Mouse (Mus musculus): ENCODE measurements around the gene Tmem202. TPM values are rescaled to one million over a fixed set of nuclear protein-coding genes. Genes with fewer than 3 reads are reported as not detected.
A peak's percentile ranks its signal among the peaks of the same experiment; 100 is the strongest.

Tmem202 gene
- total RNA-seq, 2 experiments from 2014 or later, result 0.22 to 0.46 TPM

GRCm38 (mm10) chr9:59541617-59542016, 2.0 kb upstream of the Tmem202 start:
- intact Hi-C loops (cut with DNase I), result no loop called here
- no peak for DNase-seq

DNA sequence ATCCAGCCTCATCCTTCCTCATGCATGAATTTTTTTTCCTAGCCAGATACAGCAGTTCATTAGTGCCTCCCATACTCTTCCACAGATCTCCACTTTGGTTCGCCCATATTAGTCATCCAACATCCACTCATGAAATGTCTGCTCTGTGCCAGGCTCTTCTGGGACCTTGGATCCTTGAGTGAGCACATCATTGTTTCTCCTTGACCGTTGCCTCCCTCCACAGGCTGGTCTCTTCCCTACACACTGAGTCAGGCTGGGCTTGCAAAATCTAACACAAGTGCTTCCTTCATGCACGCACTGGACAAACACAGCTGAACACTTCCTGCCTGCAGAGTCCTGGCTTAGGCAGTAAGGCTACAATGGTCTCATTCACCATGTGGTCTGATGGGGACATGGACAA, 2.0 kb downstream of the Tmem202 start:
- peak in 1 of 2 experiments; percentile 18 for DNase-seq
- intact Hi-C loops (cut with DNase I), result no loop called here

- intact Hi-C loops (cut with DNase I), result no loop called here
These were observed 5.8 kb downstream of the Tmem202 start for GRCm38 (mm10) chr9:59533889-59534288.

DNA sequence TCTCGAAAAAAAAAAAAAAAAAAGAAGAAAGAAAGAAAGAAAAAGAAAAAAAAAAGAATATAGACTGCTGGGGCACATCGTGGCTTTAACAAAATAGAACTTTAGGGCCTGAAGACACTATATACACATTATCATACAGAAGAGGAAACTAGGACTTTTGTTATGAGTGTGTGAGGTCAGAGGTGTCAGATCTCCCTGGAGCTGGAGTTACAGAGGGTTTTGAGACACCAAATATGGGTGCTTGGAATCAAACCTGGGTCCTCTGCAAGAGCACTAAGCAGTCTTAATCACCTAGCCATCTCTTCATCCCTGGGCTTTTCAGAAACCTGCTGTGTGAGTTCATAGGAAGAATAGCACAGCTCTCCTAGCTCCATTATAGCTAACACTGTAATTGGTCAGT, 6.2 kb downstream of the Tmem202 start:
- intact Hi-C loops (cut with DNase I), result no loop called here
- DNase-seq, result no peak

More at GRCm38 (mm10) chr9:59533889-59534288, 5.8 kb downstream of the Tmem202 start:
- DNase-seq, result peak; percentile 47 to 63

- DNase-seq, result no peak
These were observed 8.0 kb downstream of the Tmem202 start for GRCm38 (mm10) chr9:59531645-59532044.

GRCm38 (mm10) chr9:59528274-59528673, 11.4 kb downstream of the Tmem202 start:
- intact Hi-C loops (cut with DNase I), result no loop called here
- no peak for DNase-seq

More at GRCm38 (mm10) chr9:59531645-59532044, 8.0 kb downstream of the Tmem202 start:
- intact Hi-C loops (cut with DNase I), result no loop called here

GRCm38 (mm10) chr9:59527580-59527979, 12.1 kb downstream of the Tmem202 start:
- intact Hi-C loops (cut with DNase I), result no loop called here
- no peak for DNase-seq

GRCm38 (mm10) chr9:59526727-59527126, 12.9 kb downstream of the Tmem202 start:
- intact Hi-C loops (cut with DNase I), result no loop called here

GRCm38 (mm10) chr9:59522906-59523305, 16.7 kb downstream of the Tmem202 start:
- intact Hi-C loops (cut with DNase I), result no loop called here
- DNase-seq, result no peak

More at GRCm38 (mm10) chr9:59526727-59527126, 12.9 kb downstream of the Tmem202 start:
- no peak for DNase-seq

DNA sequence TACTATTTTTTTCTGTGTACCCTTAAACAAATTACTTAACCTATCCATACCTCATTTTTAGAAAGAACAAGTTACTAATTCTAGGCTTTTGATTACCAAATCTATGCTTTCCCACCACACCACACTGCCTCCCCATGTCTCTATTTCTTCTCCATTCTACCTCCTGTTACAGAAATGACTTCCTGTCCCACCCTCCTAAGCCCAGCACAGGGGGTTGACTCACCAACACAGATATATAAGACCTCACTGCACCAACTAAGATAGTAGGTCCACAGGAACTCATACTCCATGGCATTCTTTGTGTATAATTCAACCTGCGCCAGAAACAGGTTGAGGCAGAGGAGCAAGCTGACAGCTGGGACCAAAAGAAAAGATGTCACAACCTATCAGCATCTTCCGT, 20.3 kb downstream of the Tmem202 start:
- intact Hi-C loops (cut with DNase I), result no loop called here
- DNase-seq, result no peak

- no peak for DNase-seq
- intact Hi-C loops (cut with DNase I), result no loop called here
These were observed 20.7 kb downstream of the Tmem202 start for GRCm38 (mm10) chr9:59518976-59519375.

- intact Hi-C loops (cut with DNase I), result no loop called here
- DNase-seq, result no peak
These were observed 22.5 kb downstream of the Tmem202 start for GRCm38 (mm10) chr9:59517127-59517526.

- intact Hi-C loops (cut with DNase I), result no loop called here
- no peak for DNase-seq
These were observed 24.6 kb downstream of the Tmem202 start for GRCm38 (mm10) chr9:59515069-59515468.

GRCm38 (mm10) chr9:59512381-59512780, 27.3 kb downstream of the Tmem202 start:
- intact Hi-C loops (cut with DNase I), result no loop called here
- no peak for DNase-seq

GRCm38 (mm10) chr9:59508146-59508545, 31.5 kb downstream of the Tmem202 start:
- intact Hi-C loops (cut with DNase I), result no loop called here
- no peak for DNase-seq

DNA sequence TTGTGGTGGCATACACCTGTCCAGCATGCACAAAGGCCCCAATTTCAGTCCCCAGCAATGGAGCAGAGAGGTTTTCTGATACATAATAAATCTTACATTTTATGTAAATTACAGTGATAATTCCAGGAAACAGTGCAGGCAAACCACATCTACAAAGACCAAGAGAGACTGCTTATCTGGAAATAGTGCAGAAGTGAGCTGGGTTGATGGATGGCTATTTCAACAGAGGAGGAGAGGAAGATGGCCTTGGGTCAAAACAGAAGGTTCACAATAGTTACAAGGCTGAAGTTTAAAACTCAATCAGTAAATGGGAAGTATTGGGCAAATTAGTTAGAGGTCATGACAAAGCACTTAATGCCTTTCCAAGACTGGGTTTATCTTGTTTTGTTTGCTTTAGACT, 52.3 kb downstream of the Tmem202 start:
- no peak for DNase-seq
- intact Hi-C loops (cut with DNase I), result loop anchor here (5.0 kb wide), 2 partner anchors 80 to 195 kb away; partner anchors contain the start of gene Adpgk

- intact Hi-C loops (cut with DNase I), result loop anchor here (5.0 kb wide), 2 partner anchors 81 to 194 kb away; partner anchors contain the start of gene Adpgk
- peak; percentile 98 to 99 for DNase-seq
These were observed 53.0 kb downstream of the Tmem202 start, which contains the start of gene Arih1 for GRCm38 (mm10) chr9:59486549-59487065. TSS of gene Arih1 (minus strand) at chr9:59486618.

GRCm38 (mm10) chr9:59486076-59486518, 53.5 kb downstream of the Tmem202 start:
- DNase-seq, result no peak
- intact Hi-C loops (cut with DNase I), result loop anchor here (5.0 kb wide), 2 partner anchors 81 to 194 kb away; partner anchors contain the start of gene Adpgk

GRCm38 (mm10) chr9:59485511-59486075, 54.1 kb downstream of the Tmem202 start:
- intact Hi-C loops (cut with DNase I), result loop anchor here (5.0 kb wide), 2 partner anchors 82 to 193 kb away; partner anchors contain the start of gene Adpgk
- DNase-seq, result peak; percentile 57 to 70

- intact Hi-C loops (cut with DNase I), result loop anchor here (5.0 kb wide), 2 partner anchors 83 to 192 kb away; partner anchors contain the start of gene Adpgk
- DNase-seq, result no peak
These were observed 54.9 kb downstream of the Tmem202 start for GRCm38 (mm10) chr9:59484760-59485159.

DNA sequence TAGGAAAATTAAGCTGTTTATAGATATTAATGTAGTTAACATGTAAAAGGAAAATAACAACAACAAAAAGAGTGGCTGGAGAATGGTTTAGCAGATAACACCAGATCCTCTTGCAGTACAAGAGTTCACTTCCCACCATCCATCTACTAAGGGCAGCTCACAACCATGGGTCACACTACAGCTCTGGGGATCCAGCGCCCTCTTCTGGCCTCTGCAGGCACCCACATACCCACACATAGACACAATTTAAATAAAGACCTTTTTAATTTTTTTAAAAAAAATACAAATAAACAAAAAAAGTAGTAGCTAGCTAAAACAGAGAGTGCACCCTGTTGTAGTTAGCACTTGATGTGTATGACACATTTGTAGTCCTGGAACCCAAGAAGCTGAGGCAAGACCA, 57.2 kb downstream of the Tmem202 start:
- intact Hi-C loops (cut with DNase I), result no loop called here
- DNase-seq, result peak in 1 of 2 experiments; percentile 16

- intact Hi-C loops (cut with DNase I), result no loop called here
- no peak for DNase-seq
These were observed 63.0 kb downstream of the Tmem202 start for GRCm38 (mm10) chr9:59476617-59477016.

Measured in gastrocnemius, postnatal 36 days (tissue).